Mouse (Mus musculus) cerebellum, adult 2 months (tissue): ENCODE results near the gene Zfp786. TPM values are rescaled to one million over a fixed set of nuclear protein-coding genes. Genes with fewer than 3 reads are reported as not detected.
A peak's percentile ranks its signal among the peaks of the same experiment; 100 is the strongest.
"Not testable (repeated sequence)": the region's sequence is repeated elsewhere in the genome, so short reads cannot be mapped to it uniquely, and the experiment has no call there.

ENCODE experiments used
- DNase-seq, 2 experiments: peaks; one replicate each; pipeline ENCODE4 v3.0.0; 2021
- H3K27ac ChIP-seq: fragments of 200-500 bp; 2 replicates; pipeline ENCODE4 v1.5.1; 2012; ENCODE audit warnings: low read length, control low read depth, inconsistent platforms; ENCODE audit not compliant: insufficient read depth
- H3K27me3 ChIP-seq: fragments of 200-500 bp; 2 replicates; pipeline ENCODE4 v1.6.1; 2012; ENCODE audit warnings: inconsistent platforms, mild to moderate bottlenecking, low read length, moderate library complexity; ENCODE audit not compliant: control insufficient read depth, insufficient read depth
- H3K4me1 ChIP-seq: fragments of 200-500 bp; 2 replicates; pipeline ENCODE4 v1.6.1; 2011; ENCODE audit warnings: low read length; ENCODE audit not compliant: control insufficient read depth, insufficient read depth
- H3K4me3 ChIP-seq: fragments of 200-500 bp; replicated peaks from 2 replicates; pipeline ENCODE3; 2011; ENCODE audit warnings: mild to moderate bottlenecking, low read depth, low read length, control low read depth; ENCODE audit not compliant: insufficient read depth
- CTCF ChIP-seq: fragments of 200-500 bp; IDR thresholded peaks from 2 replicates; pipeline ENCODE4 v1.5.1; 2011; ENCODE audit warnings: low read depth, mild to moderate bottlenecking, control low read depth, low read length, moderate library complexity, borderline replicate concordance; ENCODE audit not compliant: insufficient read depth
- POLR2A ChIP-seq: fragments of 200-500 bp; IDR thresholded peaks from 2 replicates; pipeline ENCODE4 v1.6.1; 2011; ENCODE audit warnings: low read length, control low read depth, borderline replicate concordance; ENCODE audit not compliant: insufficient read depth
- WGBS: fragments of 180-500 bp; shearing (Covaris S2); methylation state at CpG from one replicate; pipeline ENCODE4 v1.1.7; 2018; 5-methylcytosine and 5-hydroxymethylcytosine counted together
- polyA plus RNA-seq: library from polyadenylated mRNA; depleted of rRNA; stranded (reverse); fragments of >200 nt; gene quantifications from 2 replicates; pipeline ENCODE4 v1.2.3, GENCODE M21; 2012; rRNA removed

Gene Zfp786
- polyA plus RNA-seq, 1 experiment: 2.9 TPM

DNA sequence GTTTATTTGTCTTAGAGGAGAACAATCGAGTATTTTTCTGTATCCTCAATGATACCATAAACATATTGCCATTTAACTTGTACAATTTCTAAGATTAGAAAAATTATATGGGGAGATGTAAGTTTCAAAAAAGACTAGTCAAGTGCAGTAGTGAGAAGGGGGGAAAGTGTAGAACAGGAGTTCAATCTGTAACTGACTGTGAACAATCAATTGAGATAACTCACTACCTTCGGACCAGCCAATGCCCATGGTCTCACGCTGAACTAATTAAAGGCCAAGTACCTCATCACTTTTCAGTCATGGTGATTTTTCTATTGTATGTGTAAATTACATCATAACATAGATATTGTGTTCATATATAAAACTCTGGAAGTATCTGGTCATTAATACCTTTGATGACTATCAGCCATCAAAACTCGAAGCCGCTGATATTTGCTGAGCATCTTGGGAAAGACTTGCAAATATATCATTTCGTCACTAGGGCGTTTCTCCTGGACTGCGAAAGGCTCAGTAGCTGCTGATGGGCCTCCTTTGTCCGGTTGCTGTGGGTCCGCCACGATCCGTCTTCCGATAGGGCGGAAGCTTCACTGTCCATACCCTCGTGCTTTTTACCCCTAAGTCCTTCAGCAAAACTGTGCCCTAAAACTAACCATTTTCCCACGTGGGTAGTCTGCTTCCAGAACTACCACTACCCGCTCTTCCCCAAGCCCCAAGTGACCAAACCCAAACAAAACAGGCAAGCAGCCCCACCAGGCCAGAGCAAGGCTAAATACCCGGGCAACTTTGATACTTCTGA lies 42.5 kb downstream of the Zfp786 start:
- TF ChIP-seq POLR2A (peak; percentile 97), CTCF (no peak)
- WGBS: 1% methylated on average over 18 of the region's 18 CpGs
- DNase-seq: peak; percentile 88 to 91

DNA sequence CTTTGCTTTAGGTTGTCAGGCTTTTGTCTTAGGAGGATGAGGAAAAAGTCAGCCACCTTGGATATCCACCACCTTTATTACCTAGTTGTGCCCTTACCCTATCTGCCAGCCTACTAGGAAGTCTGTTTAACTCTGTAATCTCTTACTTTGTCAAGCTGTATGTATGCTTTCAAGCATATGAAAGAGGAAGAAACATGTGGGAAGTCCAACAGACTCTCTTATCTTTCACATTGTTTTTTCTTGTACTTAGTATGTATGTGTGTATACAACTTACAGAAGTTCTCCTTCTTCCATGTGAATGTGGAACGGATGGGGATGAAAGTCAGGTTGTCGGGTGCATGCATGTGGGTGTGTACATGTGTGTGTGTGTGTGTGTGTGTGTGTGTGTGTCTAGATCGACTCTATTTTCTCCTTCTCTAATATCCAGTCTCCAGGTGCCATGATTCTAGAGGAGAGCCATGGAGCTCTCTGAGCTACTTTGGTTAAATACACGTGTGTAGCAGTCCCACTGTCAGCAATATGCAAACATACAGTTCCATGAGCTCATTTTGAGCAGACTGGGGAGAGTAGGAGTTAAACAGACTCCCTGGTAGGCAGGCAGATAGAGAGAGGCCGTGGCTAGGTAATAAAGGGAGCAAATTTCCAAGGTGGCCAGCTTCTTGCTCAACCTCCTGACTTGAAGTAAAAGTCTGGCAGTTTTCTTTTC lies 45.8 kb downstream of the Zfp786 start:
- no peak overlapping the region for H3K27ac ChIP-seq
- H3K4me3 ChIP-seq: no peak overlapping the region
- no peak for TF ChIP-seq CTCF
- TF ChIP-seq POLR2A: no peak
- H3K4me1 ChIP-seq: no peaks in the 10 kb centered on the region; the same call in 1 of the 2 replicates
- no peak for DNase-seq
- 74% methylated on average over 5 of the region's 5 CpGs for WGBS
- no peaks in the 10 kb centered on the region for H3K27me3 ChIP-seq

More for the DNA sequence above, 42.5 kb downstream of the Zfp786 start:
- Histone ChIP-seq H3K27ac (peak overlapping the region; percentile 61), H3K4me3 (peak overlapping the region; percentile 62), H3K27me3 (no peaks in the 10 kb centered on the region), H3K4me1 (no peaks in the 10 kb centered on the region; the same call in 1 of the 2 replicates)

DNA sequence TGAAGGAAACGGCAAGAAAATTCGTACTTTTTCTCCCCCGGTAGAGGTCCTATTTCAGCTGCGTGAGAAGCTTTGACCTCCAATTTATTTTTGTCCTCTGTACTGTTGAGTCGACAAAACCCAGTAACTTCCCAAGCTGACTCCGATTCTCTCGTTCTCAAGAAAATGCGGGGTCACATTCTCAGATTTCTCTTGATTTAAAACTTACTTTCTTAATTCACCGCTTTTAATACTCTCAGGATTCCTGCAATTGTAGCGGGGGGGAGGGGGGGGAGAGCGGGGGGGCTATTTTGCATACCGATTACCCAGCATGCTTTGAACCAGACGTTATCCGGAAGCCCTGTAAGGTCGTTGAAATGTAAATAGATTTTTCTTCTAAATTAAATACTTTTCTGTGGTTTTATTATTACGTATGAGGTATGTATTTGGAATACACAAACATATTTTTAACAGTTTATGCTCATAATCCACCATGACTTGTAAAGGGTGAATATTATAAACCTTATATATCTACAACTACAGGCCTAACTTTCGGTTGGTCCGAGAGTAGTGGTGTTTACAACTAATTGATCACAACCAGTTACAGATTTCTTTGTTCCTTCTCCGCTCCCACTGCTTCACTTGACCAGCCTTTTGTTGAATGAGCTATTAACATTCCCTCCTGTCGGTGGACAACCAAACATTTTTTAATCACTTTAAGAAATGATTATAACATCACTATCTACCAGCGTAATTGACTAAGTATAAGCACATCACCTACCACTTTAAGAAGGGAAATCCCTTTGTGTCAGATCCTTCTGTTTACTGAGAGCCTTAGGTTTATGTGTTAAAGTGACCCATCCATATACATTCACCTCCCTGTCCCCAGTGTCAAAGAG lies 49.3 kb downstream of the Zfp786 start:
- no peaks in the 10 kb centered on the region for H3K27me3 ChIP-seq
- peak in 1 of 2 experiments; percentile 77 for DNase-seq
- H3K27ac ChIP-seq: no peak overlapping the region
- H3K4me1 ChIP-seq: no peaks in the 10 kb centered on the region; the same call in 1 of the 2 replicates
- TF ChIP-seq POLR2A (no peak), CTCF (no peak)
- peak overlapping the region; percentile 75 for H3K4me3 ChIP-seq
- 1% methylated on average over 21 of the region's 21 CpGs for WGBS

DNA sequence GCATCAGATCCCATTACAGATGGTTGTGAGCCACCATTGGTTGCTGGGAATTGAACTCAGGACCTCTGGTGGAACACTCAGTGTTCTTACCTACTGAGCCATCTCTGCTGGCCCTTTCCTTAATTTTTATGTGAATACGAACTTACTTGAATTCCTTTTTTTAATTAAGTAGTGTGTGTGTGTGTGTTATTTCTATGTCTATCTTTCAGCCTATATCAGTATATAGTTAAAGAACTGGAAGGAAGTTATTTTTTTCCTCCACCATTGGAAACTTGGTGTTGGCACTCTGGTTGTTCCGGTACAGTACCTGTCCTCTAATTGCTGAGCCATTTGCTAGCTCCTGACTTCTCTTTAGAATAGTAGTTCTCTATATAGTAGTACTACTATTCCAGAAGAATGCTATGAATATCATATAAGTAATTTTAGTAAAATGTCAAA lies 50.1 kb downstream of the Zfp786 start:
- peak in 1 of 2 experiments; percentile 41 for DNase-seq
- WGBS: 1% methylated on average over 2 of the region's 2 CpGs
- Histone ChIP-seq H3K27ac (no peak overlapping the region), H3K27me3 (no peaks in the 10 kb centered on the region), H3K4me1 (no peaks in the 10 kb centered on the region; the same call in 1 of the 2 replicates), H3K4me3 (peak overlapping the region; percentile 75)
- TF ChIP-seq CTCF: no peak
- TF ChIP-seq POLR2A: no peak

DNA sequence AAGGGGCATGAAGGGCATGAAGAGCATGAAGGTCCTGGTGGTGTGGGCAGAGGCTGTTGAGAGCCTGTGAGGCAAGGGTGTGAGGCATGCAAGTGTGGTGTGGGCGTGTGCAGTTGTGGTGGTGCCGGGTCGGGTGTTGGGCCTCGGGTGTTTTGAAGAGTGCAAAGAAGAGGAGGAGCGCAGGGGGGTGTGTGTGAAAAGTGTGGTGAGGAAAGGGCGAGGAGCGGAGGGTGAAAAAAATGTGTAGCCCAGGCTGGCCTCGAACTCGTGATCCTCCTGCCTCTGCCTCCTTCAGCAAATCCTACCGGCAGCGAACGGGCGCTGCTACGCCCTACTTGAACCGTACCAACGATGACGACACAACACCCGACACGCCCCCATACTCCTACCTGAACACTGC lies 58.9 kb downstream of the Zfp786 start:
- not testable (repeated sequence) for H3K4me3 ChIP-seq, H3K27ac ChIP-seq, H3K27me3 ChIP-seq, H3K4me1 ChIP-seq
- 46% methylated on average over 9 of the region's 19 CpGs for WGBS
- DNase-seq: peak in 1 of 2 experiments; percentile 56

GRCm38 (mm10) chr6:47771113-47771512 lies 59.6 kb downstream of the Zfp786 start:
- not testable (repeated sequence) for H3K27me3 ChIP-seq, H3K4me1 ChIP-seq, H3K4me3 ChIP-seq, H3K27ac ChIP-seq
- 83% methylated on average over 12 of the region's 12 CpGs for WGBS
- DNase-seq: peak in 1 of 2 experiments; percentile 12

DNA sequence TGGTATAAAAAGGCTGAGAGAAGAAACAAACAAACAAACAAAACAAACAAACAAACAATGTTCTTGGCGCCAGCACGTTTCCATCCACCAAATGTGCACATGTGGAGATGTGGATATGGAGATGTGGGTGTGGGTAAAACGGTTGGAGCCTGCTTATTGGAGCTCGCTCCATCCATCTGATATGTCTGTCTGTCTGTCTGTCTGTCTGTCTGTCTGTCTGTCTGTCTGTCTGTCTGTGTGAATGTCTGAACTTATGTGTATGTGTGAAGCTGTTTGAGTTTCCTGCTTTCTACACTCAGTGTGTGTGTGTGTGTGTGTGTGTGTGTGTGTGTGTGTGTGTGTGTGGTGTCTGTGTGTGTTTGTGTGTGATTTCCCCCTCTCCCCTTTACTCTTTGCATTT lies 60.8 kb downstream of the Zfp786 start:
- 77% methylated on average over 4 of the region's 4 CpGs for WGBS
- DNase-seq, H3K27ac ChIP-seq, H3K4me1 ChIP-seq, H3K4me3 ChIP-seq, H3K27me3 ChIP-seq: not testable (repeated sequence)

Other genes starting within 250 kb of the Zfp786 start
- gene Ezh2, start 235.5 kb downstream of the Zfp786 start, polyA plus RNA-seq: 24.3 and 24.4 TPM in 2 replicates
- gene Pdia4, start 17.4 kb downstream of the Zfp786 start, polyA plus RNA-seq: 30.1 and 31.9 TPM in 2 replicates
- gene Zfp398, start 4.8 kb upstream of the Zfp786 start, polyA plus RNA-seq: 20.0 and 21.2 TPM in 2 replicates
- 14.0 and 16.6 TPM in 2 replicates for gene Zfp282, start 46.3 kb upstream of the Zfp786 start, polyA plus RNA-seq
- 17.2 and 19.0 TPM in 2 replicates for gene Zfp212, start 89.6 kb upstream of the Zfp786 start, polyA plus RNA-seq
- gene Zfp956, start 122.5 kb upstream of the Zfp786 start, polyA plus RNA-seq: 34.4 and 35.1 TPM in 2 replicates
- 27.6 and 35.2 TPM in 2 replicates for gene Zfp777, start 218.0 kb upstream of the Zfp786 start, polyA plus RNA-seq